Mouse (Mus musculus) liver, embryonic 12.5 days (tissue): Measurements from ENCODE around the gene Glis1. TPM values are rescaled to one million over a fixed set of nuclear protein-coding genes. Genes with fewer than 3 reads are reported as not detected.

Experiments used
- ATAC-seq: fragments of 200-750 bp; cut with Nextera tagmentation; 2 replicates; pipeline ENCODE4 v1.8.0; 2017; ENCODE audit warnings: moderate number of reproducible peaks, mild to moderate bottlenecking, moderate library complexity
- H3K27ac ChIP-seq: fragments of 300-500 bp; sonication (generic); 2 replicates; pipeline ENCODE4 v1.5.1; 2016; ENCODE audit warnings: mild to moderate bottlenecking
- H3K27me3 ChIP-seq: fragments of 300-500 bp; sonication (generic); replicated peaks from 2 replicates; pipeline ENCODE4 v1.6.1; 2016; ENCODE audit warnings: mild to moderate bottlenecking, moderate library complexity
- H3K36me3 ChIP-seq: fragments of 300-500 bp; sonication (generic); 2 replicates; pipeline ENCODE4 v1.6.1; 2016; ENCODE audit warnings: mild to moderate bottlenecking, moderate library complexity
- H3K4me1 ChIP-seq: fragments of 300-500 bp; sonication (generic); 2 replicates; pipeline ENCODE4 v1.6.1; 2016
- H3K4me2 ChIP-seq: fragments of 300-500 bp; sonication (generic); 2 replicates; pipeline ENCODE4 v1.6.1; 2016; ENCODE audit warnings: mild to moderate bottlenecking, moderate library complexity
- H3K4me3 ChIP-seq: fragments of 300-500 bp; sonication (generic); 2 replicates; pipeline ENCODE4 v1.5.1; 2016; ENCODE audit warnings: mild to moderate bottlenecking, moderate library complexity
- H3K9ac ChIP-seq: fragments of 300-500 bp; sonication (generic); 2 replicates; pipeline ENCODE4 v1.6.1; 2016; ENCODE audit warnings: mild to moderate bottlenecking, moderate library complexity
- H3K9me3 ChIP-seq: fragments of 300-500 bp; sonication (generic); replicated peaks from 2 replicates; pipeline ENCODE4 v1.6.1; 2016; ENCODE audit warnings: mild to moderate bottlenecking, moderate library complexity
- WGBS: fragments of 180-500 bp; shearing (Covaris S2); methylation state at CpG from one replicate; pipeline ENCODE4 v1.1.7; 2016; ENCODE audit not compliant: insufficient replicate concordance; 5-methylcytosine and 5-hydroxymethylcytosine counted together
- polyA plus RNA-seq: library from polyadenylated mRNA; unstranded; fragments of >200 nt; fragmentation: Nextera tagmentation; extraction: Ambion mirVana; gene quantifications from 2 replicates; pipeline ENCODE4 v1.2.1, GENCODE M21; 2016

Gene Glis1
- polyA plus RNA-seq, 1 experiment from 2014 or later: 0.24 TPM

DNA sequence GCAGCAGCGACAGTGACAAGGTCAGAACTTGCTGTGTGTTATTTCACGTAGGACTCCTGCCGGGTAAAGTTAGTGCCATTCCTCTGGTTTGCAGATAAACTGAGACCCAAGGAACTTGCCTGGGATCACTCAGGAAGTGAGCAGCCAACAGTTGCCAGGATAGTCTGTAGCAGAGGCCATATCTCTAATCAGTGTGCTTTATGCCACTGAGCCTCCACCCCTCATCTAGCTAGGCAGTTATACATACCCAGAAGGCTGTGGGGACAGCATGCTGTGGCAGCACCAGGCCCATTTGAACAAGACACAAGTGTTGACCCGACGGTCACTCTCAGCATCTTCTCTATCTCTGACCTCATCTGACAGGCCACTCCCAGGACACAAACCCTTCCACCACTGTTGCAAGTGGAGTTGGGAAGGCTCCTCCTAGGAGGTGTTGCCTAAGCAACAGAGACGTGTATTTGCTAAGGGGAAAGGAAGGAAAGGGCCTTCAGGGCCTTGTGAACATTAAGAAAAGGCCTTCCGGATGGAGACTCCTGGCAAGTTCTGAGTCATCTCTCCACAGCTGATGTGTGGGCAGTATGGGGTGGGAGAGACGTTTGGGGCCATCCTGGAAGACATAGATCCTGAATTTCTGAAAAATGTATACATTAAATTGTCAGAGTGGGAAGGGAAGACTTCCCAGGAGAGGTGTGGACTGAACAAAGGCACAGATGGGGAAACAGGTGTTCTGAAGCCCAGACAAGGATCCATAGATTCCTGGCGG lies 177.7 kb downstream of the Glis1 start:
- ATAC-seq: peak; percentile 64; the same call in 1 of the 2 replicates
- 48% methylated on average over 9 of the region's 9 CpGs for WGBS
- H3K27me3 ChIP-seq: peaks cover 46% of the 10 kb centered on the region
- H3K9ac ChIP-seq: no peak overlapping the region
- no peaks in the 10 kb centered on the region for H3K9me3 ChIP-seq
- no peaks in the 10 kb centered on the region for H3K36me3 ChIP-seq
- no peak overlapping the region for H3K4me3 ChIP-seq
- no peak overlapping the region for H3K27ac ChIP-seq
- H3K4me1 ChIP-seq: peaks cover 19% of the 10 kb centered on the region
- H3K4me2 ChIP-seq: no peak overlapping the region

DNA sequence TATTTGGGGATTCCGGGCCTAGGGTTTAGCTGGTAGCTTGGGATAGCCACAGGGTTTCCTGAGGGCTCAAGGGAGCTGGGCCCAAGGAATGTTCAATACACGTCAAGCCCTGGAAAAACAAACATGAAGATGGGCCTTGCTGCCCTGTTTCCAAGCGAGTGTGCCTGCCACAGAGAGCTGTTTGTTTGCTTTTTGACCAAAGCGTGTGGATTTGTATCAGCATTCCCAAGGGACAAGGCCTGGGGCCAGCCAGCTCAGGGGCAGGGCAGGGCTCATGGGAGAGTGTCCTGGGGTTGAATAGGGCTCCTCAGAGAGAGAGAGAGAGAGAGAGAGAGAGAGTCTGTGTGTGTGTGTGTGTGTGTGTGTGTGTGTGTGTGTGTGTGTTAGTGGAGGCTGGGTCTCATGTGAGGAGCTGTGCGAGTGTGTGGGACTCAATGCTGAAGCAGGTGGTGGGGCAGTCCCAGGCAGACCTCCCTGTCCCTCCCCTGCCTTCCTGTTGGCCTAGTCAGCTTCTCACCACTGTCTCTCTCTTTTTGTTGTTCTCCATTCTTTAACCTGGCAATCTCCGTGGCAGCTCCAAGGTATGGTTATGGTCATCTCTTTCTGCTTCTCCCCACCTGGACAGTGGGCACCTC lies 183.3 kb downstream of the Glis1 start:
- no peak for ATAC-seq
- H3K27ac ChIP-seq: no peak overlapping the region
- H3K36me3 ChIP-seq: no peaks in the 10 kb centered on the region
- H3K27me3 ChIP-seq: peaks cover 24% of the 10 kb centered on the region
- no peaks in the 10 kb centered on the region for H3K4me1 ChIP-seq
- H3K4me2 ChIP-seq: no peak overlapping the region
- WGBS: 52% methylated on average over 5 of the region's 6 CpGs
- H3K9ac ChIP-seq: no peak overlapping the region
- no peaks in the 10 kb centered on the region for H3K9me3 ChIP-seq
- no peak overlapping the region for H3K4me3 ChIP-seq

GRCm38 (mm10) chr4:107619487-107619886 lies 185.1 kb downstream of the Glis1 start:
- 78% methylated on average over 7 of the region's 7 CpGs for WGBS
- Histone ChIP-seq H3K27me3 (peaks cover 28% of the 10 kb centered on the region), H3K4me1 (no peaks in the 10 kb centered on the region), H3K27ac (no peak overlapping the region), H3K36me3 (no peaks in the 10 kb centered on the region), H3K4me3 (no peak overlapping the region), H3K4me2 (no peak overlapping the region), H3K9me3 (no peaks in the 10 kb centered on the region), H3K9ac (no peak overlapping the region)
- ATAC-seq: no peak

DNA sequence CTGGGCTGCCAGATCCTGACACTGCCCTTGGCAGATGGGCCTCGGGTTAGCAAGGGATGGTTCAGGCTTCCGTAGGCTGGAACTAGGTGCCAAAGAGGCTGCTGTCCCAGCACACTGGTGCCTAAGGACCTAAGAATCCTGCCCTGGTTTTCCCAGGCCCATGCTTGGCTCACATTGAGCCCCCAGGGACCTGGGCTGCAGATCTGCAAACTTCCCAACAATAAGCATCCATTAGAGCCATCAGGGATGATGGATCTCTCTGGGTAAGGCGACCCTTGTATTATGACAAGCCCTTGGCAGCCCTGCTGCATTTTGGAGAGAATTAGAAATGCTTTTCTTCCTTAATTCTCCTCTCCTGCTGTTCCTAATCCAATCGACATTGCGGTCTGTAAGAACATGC lies 187.0 kb downstream of the Glis1 start:
- Histone ChIP-seq H3K9me3 (no peaks in the 10 kb centered on the region), H3K4me1 (no peaks in the 10 kb centered on the region), H3K4me3 (no peak overlapping the region), H3K27ac (no peak overlapping the region), H3K36me3 (no peaks in the 10 kb centered on the region), H3K27me3 (peaks cover 38% of the 10 kb centered on the region), H3K9ac (no peak overlapping the region), H3K4me2 (no peak overlapping the region)
- ATAC-seq: no peak
- 72% methylated on average over 5 of the region's 5 CpGs for WGBS

- Histone ChIP-seq H3K27me3 (peaks cover 41% of the 10 kb centered on the region), H3K27ac (no peak overlapping the region), H3K36me3 (no peaks in the 10 kb centered on the region), H3K4me2 (no peak overlapping the region), H3K9me3 (no peaks in the 10 kb centered on the region), H3K9ac (no peak overlapping the region), H3K4me1 (no peaks in the 10 kb centered on the region), H3K4me3 (no peak overlapping the region)
- no peak for ATAC-seq
- 57% methylated on average over 6 of the region's 6 CpGs for WGBS
Observed at GRCm38 (mm10) chr4:107622296-107622695, 187.9 kb downstream of the Glis1 start.

DNA sequence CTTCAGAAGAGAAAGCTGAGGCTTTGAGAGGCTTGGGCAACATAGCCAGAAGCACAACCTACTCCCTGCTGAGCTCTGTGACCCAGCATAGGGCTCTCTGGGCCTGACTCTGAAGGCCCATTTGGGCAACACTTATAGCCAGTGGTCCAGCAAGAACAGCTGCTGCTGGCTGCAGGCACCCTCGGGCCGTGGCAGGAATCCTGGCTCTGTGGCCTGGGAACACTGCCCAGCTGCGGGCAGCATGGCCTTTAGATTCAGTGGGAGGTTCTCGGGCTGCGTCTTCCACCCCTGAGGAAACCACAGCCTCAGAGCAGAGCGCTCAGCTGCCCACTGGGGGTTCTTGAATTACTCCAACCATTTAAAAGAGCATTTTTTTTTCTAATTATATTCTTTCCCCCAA lies 189.5 kb downstream of the Glis1 start:
- Histone ChIP-seq H3K9me3 (no peaks in the 10 kb centered on the region), H3K27ac (no peak overlapping the region), H3K36me3 (no peaks in the 10 kb centered on the region), H3K9ac (no peak overlapping the region), H3K4me1 (no peaks in the 10 kb centered on the region), H3K4me2 (no peak overlapping the region), H3K27me3 (peaks cover 52% of the 10 kb centered on the region), H3K4me3 (no peak overlapping the region)
- 64% methylated on average over 6 of the region's 6 CpGs for WGBS
- no peak for ATAC-seq

DNA sequence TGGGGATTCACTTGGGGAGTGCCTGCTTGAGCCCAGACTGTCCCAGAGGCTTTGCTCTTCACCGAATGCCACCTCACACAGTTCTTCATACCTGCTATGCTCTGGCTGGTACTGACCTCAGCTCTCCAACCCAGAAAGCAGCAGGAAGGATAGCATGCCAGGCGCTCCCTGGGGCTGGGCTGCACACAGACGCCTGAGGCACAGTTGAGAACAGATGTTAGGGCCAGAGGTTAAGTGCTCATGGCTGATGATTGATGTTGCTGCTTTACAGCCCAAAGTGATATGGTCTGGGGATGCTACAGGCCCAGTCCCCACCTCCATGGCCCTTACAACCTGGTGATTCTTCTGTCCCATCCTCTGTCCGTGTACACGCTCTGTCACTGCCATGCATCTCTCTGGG lies 190.6 kb downstream of the Glis1 start:
- Histone ChIP-seq H3K9ac (no peak overlapping the region), H3K27ac (no peak overlapping the region), H3K27me3 (peaks cover 58% of the 10 kb centered on the region), H3K4me3 (no peak overlapping the region), H3K9me3 (no peaks in the 10 kb centered on the region), H3K4me2 (no peak overlapping the region), H3K36me3 (no peaks in the 10 kb centered on the region), H3K4me1 (no peaks in the 10 kb centered on the region)
- WGBS: 70% methylated on average over 5 of the region's 5 CpGs
- no peak for ATAC-seq

DNA sequence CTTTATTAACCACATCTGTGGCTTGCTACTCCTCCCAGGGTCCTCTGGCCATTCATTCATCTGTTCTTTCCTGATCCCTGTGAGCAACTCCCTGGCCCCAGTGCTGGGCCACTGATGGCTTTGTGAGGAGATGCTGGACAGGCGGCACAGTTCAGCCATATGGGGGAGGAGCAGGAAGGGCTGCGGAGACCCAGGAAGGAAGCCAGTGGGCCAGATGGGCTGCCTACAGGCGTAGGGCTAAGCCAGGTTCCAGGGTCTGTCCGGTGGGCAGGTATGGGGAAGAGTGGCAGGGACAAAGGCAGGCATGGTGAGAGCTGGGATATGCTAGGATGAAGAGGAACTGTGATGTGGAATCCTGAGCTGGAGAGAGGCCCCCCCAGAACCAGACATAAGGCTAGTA lies 193.8 kb downstream of the Glis1 start:
- Histone ChIP-seq H3K4me1 (no peaks in the 10 kb centered on the region), H3K27me3 (peaks cover 55% of the 10 kb centered on the region), H3K27ac (no peak overlapping the region), H3K4me2 (no peak overlapping the region), H3K36me3 (no peaks in the 10 kb centered on the region), H3K9me3 (no peaks in the 10 kb centered on the region), H3K9ac (no peak overlapping the region), H3K4me3 (no peak overlapping the region)
- WGBS: 32% methylated on average over 4 of the region's 4 CpGs
- no peak for ATAC-seq

DNA sequence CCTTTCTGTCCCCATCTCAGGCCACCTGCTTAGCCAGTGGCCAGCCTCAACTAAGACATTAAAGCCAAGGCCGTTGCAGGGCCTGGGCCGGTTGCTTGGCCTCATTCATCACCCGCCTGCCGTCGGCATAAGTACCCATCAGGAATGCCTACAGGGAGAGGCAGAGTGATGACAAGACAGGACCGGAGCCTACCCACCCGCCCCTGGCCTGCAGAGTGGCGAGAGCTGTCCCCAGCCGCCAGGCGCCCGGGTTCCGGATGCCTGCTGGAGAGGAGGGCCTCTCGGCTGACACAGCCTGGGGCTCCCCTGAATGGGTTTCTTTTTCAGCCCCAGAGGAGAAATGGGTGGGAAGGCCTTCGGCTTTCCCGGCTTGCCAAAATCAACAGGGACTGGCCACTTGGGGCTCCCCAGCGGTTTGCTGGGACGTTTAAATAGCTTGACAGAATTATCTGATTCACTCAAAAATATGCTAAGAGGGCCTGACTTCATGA lies 194.6 kb downstream of the Glis1 start:
- Histone ChIP-seq H3K4me2 (no peak overlapping the region), H3K27ac (no peak overlapping the region), H3K27me3 (peaks cover 54% of the 10 kb centered on the region), H3K9ac (no peak overlapping the region), H3K36me3 (no peaks in the 10 kb centered on the region), H3K4me1 (no peaks in the 10 kb centered on the region), H3K4me3 (no peak overlapping the region), H3K9me3 (no peaks in the 10 kb centered on the region)
- 69% methylated on average over 17 of the region's 17 CpGs for WGBS
- ATAC-seq: no peak

GRCm38 (mm10) chr4:107634631-107635030 lies 200.2 kb downstream of the Glis1 start:
- Histone ChIP-seq H3K9me3 (no peaks in the 10 kb centered on the region), H3K36me3 (no peaks in the 10 kb centered on the region), H3K27me3 (peaks cover 29% of the 10 kb centered on the region), H3K4me2 (no peak overlapping the region), H3K27ac (no peak overlapping the region), H3K4me1 (no peaks in the 10 kb centered on the region), H3K9ac (no peak overlapping the region), H3K4me3 (no peak overlapping the region)
- ATAC-seq: no peak
- 59% methylated on average over 6 of the region's 6 CpGs for WGBS

- 54% methylated on average over 6 of the region's 6 CpGs for WGBS
- H3K4me1 ChIP-seq: no peaks in the 10 kb centered on the region
- no peak overlapping the region for H3K4me3 ChIP-seq
- no peak overlapping the region for H3K9ac ChIP-seq
- no peak overlapping the region for H3K27ac ChIP-seq
- H3K27me3 ChIP-seq: peaks cover 28% of the 10 kb centered on the region
- H3K36me3 ChIP-seq: no peaks in the 10 kb centered on the region
- no peak for ATAC-seq
- no peak overlapping the region for H3K4me2 ChIP-seq
- no peaks in the 10 kb centered on the region for H3K9me3 ChIP-seq
Observed at GRCm38 (mm10) chr4:107636099-107636498, 201.7 kb downstream of the Glis1 start.

DNA sequence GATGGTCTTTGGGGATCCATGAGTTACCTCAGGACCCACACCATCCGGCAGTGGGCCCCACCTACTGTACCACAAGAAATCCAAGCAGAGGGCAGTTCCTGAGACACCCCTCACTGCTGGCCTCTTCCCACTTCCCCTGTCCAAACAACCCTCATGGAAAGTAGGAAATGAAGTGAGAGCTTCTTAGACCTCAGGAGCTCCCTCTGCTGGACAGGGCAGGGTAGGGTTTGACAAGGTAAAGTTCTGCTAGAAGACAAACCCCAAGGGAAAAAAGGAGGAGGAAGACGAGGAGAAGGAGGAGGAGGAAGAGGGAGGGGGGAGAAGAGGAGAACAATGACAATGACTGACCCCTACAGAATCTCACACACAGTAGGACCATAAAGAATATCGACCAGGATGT lies 203.3 kb downstream of the Glis1 start:
- Histone ChIP-seq H3K4me2 (no peak overlapping the region), H3K9ac (no peak overlapping the region), H3K4me3 (no peak overlapping the region), H3K27me3 (peaks cover 21% of the 10 kb centered on the region), H3K4me1 (no peaks in the 10 kb centered on the region), H3K36me3 (no peaks in the 10 kb centered on the region), H3K27ac (no peak overlapping the region), H3K9me3 (no peaks in the 10 kb centered on the region)
- WGBS: 34% methylated on average over 3 of the region's 3 CpGs
- no peak for ATAC-seq
